Mouse (Mus musculus) neutrophil, adult 5-6 weeks (primary cell): ENCODE data around the gene Fbln7. TPM values are rescaled to one million over a fixed set of nuclear protein-coding genes. Genes with fewer than 3 reads are reported as not detected.
A peak's percentile ranks its signal among the peaks of the same experiment; 100 is the strongest.

Source experiments
- ATAC-seq: fragments of 151-379, 151-347 bp; 2 replicates; pipeline ENCODE4 v1.8.0; 2017; ENCODE audit warnings: mild to moderate bottlenecking, moderate TSS enrichment; ENCODE audit not compliant: insufficient number of reproducible peaks, poor library complexity, low FRiP score, severe bottlenecking; ENCODE audit errors: extremely low read depth
- total RNA-seq: library from RNA; stranded (forward); fragments of 200-1000 nt; gene quantifications from 2 replicates; pipeline ENCODE4 v1.2.3, GENCODE M21; 2017

Gene Fbln7
- not detected in 2 replicates for total RNA-seq

DNA sequence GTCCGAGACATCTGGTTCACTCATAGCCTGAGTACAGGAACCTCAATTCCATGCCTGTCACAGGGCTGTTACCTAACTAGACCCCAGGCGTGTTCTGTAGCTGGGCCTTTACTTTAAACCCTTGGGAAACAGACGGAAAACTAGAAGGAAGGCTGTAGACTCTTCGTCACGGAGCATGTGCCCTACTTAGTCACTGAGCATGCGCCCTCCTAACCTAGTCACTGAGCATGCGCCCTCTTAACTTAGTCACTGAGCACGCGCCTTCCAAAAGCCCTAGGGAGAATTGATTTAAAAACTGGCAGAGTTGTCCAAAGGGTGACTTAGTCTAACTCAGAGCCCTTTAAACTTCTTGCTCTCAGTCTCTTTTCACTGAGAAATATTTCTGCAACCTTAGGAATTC is at the start of gene Fbln7:
Gene Fbln7, plus strand, starts transcription at position 346 of the 400 bp plus-strand sequence.
- ATAC-seq = no peak

DNA sequence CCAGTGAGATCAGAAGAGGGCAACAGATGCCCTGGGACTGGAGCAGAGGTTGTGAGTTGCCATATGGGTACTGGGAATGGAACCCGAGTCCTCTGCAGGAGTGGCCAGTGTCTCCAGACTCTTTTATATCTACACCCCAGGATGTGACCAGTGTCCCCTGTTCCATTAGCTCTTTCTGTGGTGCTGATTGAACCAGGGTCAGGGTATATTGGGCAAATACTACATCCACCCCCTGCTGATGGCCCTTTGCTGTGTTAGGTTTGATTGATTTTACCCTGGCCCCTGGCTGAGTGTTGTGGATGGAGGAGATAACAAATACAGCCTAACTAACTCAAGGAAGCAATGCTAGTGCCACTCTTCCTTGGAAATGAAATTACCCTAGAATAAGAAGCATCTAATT is 46.5 kb upstream of the Fbln7 start:
- no peak for ATAC-seq

DNA sequence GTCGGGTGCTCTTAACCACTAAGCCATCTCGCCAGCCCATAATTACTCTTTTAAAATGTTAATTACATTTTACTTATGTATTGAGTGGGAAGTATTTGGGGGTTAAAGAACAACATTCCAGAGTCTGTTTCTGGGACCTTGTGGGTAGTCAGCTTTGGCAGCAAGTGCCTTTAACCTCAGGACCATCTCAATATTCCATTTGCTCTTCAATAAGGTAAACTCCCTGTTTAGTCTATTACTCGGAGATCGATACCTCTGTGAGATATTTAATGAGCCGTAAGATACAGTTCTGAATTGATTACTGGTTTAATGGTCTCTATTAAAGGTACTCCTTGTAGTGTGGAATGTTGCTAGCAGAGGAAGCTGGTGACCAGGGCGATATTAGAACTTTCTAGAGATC is 45.9 kb upstream of the Fbln7 start:
- ATAC-seq = no peak

DNA sequence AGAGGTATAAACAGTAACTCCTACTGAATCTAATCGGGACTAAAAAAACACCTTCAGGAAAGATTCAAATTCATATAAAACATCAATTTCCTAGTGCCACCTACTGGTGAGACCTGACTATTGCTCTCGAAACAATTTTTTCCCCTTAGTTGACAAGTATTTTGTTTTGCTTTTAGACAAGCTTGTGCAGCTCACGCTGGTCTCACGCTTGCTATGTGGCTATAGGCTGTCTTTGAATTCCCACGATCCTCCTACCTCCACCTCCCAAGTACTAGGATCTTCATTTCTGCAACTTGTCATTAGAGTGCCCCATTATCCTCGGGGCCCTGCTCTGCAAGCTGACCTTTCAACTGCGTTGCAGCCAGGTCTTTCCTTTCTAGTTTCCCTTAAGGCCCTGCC is 45.4 kb upstream of the Fbln7 start:
- ATAC-seq = peak; percentile 31

DNA sequence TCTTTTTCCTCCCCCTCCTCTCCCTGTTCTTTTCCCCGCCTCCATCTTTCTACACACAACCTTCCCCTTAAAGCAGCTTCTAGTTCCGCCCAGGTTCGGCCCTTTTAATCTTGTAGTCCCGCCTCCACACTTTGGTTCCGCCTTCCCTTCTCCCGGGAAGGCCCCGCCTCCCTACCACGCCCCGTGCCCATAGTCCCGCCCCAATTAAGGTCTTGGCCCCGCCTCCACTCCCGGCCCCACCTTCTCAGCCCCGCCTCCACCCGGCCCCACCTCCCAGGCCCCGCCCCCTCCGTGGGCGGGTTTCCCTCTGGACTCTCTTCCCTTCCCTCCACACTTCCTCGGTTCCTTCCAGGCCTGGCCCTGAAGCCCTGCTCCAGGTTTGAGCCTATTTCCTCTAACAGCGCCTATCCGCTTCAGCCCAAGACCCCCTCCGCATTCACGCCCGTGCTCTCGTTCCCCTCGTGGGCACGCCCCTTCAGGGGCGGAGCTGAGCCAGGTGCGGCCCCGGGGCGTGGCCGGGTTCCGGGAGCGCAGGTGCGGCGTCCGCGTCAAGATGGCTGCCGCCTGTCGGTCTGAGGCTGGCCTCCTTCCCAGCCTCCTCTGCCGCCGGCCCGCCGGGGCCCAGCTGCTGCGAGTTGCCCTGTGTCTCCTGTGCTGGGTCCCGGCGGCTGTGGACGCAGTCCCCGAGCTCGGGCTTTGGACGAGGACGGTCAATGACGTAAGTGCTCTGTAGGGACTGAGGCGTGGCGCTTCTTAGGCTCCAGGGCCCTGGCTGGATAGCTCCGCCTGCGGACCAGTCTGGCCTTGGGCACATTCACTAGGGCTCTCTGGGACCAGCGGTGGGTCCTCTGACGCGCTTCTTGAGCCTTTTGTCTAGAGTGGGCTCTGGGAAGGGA is 44.7 kb upstream of the Fbln7 start, which contains the start of gene Tmem87b:
Gene Tmem87b, plus strand, starts transcription at position 333 of the 896 bp plus-strand sequence.
- ATAC-seq = peak; percentile 93

DNA sequence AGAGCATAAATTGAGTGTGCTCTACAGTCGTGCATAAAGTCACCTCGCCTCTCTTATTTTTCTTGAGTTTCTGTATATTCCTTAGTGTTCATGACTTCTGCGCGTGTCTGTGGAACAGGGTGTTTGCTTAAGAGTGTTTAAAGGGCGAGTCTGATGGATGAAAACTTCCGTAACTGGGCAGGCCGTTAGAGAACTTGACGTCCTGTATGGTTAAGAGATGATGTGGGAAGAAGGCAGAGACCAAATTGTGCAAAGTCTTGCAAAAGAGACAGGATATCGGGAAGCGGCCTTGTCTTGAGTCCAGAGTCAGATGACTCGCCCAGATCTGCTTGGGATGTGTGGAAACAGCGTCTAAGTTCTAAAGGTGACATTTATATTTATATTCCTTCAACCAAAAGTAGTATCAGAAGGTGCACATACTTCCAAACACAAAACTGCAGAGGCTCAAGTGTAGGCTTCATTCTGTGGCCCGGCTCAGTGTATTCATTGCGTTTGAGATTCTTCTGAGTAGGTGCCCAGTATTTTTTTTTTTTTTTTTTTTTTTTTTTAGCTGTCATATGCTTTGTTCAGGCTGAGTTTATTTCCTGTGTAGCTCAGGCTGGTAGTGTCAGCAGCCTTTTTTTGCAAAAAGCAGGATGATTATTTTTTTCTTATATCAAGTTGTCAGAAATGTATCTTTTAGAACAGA is 43.7 kb upstream of the Fbln7 start:
- no peak for ATAC-seq

DNA sequence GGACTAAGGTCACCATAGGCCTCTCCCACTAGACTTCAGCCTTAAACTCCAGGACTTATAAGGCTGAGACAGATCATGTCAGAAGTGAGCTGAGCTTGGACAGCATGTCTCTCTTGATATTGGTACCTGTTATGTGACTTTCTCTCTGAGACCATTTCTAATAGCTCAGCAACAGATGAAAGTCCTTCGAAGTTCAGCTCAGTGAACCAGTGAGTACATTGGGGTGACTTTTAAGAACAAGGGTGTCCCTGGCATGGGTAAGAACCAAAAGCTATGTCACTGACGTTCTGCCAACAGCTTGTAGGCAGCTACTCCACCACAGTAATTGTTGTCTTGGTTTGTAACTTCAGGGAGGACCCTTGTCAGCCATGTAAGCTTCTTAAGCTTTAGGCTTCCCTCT is 42.1 kb upstream of the Fbln7 start:
- no peak for ATAC-seq

DNA sequence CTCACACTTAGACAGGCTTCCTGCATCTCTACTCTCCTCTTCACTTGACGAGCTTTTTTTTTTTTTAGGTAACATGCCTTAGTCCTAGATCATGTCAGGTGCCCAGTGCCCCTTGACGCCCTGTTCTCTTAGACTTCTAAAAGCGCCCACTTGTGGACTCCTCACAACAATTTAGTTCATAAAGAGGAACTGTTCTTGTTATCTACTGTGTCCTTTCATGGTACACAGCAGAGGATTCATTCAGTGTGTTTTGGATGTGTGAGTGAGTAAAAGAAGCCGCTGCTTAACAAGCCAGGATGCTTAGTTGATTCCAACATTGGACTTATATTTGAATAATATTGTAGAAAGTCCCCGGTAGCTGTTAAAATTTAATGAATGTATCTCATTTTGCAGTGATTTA is 38.9 kb upstream of the Fbln7 start:
- no peak for ATAC-seq

DNA sequence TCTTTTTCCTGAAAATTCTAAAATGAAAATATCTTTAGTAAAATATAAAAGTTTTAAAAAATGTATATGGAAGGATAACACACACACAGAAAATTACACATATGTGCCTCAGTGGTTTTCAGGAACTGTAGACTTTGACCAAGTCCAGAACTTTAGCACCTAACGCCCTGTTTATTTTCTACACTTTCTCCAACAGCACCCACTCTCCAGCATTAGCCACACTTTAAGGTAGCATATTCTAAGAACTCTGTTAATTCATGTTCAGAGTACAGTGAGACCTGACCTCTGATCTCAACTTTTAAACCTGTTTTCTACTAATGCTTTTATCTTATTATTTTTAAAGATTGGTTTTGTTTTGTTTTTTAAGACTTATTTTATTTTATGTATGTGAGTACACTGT is 35.0 kb upstream of the Fbln7 start:
- no peak for ATAC-seq

DNA sequence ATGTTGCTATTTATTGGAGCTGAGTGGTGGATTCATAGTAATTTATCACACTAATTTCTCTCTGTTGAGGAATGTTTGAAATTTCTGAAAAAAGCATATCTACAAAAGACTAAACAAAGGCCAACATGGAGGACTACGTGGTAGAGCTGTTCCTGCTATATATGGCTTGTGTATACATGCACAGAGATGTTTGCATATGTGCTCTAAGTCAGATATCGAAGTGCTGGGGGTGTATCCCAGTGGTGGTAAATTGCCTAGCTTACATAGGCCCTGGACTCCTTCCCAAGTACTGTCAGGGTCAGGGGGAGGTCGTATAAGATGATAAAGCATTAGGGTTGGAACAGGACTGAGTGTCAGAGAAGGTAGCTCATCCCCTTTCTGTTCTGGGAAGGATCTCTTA is 30.2 kb upstream of the Fbln7 start:
- ATAC-seq = no peak

DNA sequence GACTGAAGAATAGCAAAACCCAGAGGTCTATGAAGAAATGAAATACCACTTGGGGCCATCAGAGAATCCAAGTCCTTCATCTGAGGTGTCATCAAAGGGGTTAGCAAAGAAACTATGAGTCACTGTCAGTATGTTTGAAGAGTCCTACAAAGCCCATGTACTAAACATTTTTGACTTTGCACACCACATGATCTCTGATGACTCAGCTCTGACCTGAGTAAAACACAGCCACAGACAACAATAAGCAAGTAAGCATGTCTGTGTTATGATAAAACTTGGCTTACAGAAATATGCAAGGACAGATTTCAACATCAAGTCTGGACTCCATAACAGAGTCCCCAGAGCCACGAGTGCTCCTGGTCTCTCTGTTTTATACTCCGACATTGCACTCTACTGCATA is 29.7 kb upstream of the Fbln7 start:
- no peak for ATAC-seq

DNA sequence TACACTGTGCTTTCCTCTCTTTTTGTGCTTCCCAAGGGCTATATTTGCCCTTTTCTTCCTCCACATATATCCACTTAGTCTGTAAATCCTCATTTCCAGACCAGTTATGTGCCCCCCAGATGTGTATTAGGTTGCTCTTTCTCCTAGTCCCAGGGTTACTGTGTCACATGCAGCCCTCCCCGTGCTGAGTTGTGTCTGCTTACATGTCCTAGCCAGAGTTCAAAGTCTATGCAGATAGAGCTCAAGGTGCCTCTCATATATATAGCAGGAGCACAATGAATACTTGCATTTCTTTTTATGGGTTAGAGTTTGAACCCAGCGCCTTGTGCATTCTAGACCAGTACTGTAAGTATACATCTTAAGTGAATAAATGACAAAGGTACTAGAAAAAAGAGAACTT is 29.3 kb upstream of the Fbln7 start:
- no peak for ATAC-seq

DNA sequence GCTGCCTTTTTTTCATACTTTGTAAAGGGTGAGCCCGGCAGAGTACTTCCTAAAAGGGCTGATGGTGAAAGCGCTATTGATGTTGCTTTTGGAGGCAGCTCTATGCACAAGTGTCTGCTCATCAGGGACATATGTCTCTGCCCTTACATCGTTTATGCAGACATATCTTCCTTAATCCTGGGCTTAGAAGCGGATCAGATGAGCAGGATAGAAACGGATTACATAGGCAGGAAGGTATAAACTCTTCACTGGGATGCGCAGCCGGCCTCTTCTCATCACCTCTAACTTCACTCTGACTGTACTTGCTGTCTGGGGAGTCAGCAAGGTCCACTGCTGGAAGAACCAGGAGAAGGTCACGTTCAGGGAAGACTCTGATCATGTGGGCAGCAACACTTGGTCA is 25.2 kb upstream of the Fbln7 start:
- no peak for ATAC-seq

DNA sequence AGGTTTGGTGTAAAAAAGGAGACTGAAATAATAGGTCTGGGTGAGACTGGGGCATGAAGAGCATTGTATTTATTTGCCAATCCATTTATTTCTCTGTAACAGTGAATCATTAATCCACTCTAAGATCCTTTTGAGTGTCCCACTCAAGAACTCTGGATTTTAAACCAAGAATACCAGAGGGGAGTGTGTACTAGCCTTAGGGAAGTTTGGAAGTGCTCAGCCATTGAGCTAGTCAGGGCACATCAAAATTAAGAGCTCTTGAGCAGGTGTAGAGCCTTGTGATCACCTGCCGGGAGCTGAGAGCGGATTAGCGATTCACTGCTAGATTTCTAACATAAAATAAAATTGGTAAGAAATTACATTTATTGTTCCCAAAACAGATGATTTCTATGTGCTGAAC is 24.2 kb upstream of the Fbln7 start:
- ATAC-seq = no peak

DNA sequence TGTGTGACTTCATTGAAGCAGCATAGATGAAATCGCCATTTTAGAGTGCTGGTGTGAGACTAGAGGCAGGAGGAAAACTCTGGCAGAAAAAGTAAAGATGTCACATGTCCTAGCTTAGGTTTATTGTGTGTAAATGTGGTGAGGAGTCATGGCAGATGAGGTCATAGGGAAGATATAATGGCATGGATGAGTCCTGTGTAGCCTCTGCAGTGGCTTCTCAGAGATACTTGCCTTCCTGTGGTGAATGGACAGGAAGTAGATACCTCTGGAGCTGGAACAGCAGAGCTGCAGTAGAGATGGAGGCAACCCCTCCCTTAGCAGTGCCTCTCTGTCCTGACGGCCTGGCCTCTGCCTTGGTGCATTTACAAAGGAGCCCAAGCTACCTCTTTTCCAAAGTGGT is 23.3 kb upstream of the Fbln7 start:
- ATAC-seq = no peak

DNA sequence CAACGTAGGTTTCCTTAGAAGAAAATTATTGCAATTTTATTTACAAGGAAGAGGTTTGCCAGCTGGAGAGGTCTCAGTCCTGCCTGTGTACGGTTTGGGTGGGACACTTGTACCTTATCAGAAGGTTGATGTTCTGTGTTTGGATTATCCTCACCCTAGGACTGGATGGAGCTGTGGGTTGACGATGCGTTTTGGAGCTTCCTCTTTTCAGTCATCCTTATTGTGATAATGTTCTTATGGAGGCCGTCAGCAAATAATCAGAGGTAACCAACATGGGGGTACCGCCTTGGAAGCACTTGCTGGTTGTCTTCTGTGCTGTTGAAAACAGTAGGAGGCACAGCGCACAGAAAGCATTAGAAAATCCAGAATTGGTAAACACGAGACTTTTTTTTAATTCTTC is 20.3 kb upstream of the Fbln7 start:
- ATAC-seq = no peak

DNA sequence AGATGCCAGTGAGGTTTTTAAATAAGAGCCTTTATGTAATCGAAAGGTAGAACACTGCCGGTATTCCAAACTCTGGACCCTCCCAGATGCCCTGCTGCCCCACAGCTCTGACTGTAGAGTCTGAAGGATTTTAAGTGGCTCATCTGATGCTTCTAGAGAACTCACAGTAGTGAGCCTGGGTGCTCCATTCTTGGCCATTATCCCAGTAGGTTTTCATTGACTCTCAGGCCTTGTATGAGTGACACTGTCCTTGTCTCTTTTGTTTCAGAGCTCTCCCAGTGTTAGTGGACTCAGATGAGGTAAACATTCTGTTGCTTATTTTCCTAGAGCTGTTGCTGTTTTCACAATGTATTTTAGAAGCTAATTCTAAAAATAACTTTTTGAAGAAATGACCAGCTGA is 12.7 kb upstream of the Fbln7 start:
- no peak for ATAC-seq

DNA sequence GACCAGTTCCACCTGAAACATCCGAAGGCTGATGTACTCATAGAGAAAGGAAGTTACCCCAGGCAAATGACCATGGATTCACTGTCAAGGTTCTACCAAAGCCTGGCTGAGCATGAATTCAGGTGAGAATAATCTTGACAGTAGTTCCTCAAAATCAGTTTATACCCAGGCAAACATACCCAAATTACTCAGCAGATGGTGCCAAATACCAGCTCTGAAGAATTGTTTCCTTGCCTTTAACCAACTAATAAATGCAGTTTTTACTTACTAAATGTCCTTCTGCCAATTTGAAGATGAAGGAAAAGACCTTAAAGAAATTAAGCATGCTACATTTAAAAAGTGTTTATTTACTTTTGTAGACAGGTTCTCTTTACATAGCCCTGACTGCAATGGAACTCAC is 6.1 kb upstream of the Fbln7 start:
- ATAC-seq = no peak

DNA sequence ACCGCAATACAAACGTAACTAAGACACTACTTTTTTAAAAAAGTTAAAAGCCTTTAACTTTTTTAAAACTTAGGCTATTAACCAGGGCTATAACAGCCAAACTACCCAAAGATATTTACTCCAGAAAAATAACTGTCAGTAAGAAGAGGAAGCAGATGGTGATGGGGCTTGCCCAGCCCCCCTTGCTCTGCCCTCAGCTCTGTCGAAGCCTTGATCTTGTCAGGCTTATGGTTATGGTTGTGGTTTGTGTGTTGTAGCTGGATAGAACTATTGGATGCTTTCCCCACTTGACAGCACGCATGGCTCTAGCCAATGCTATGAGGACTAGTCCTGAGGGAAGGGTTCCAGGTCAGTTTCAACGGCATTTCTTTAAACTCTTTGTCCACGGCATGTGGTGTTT is 3.8 kb upstream of the Fbln7 start:
- ATAC-seq = no peak

DNA sequence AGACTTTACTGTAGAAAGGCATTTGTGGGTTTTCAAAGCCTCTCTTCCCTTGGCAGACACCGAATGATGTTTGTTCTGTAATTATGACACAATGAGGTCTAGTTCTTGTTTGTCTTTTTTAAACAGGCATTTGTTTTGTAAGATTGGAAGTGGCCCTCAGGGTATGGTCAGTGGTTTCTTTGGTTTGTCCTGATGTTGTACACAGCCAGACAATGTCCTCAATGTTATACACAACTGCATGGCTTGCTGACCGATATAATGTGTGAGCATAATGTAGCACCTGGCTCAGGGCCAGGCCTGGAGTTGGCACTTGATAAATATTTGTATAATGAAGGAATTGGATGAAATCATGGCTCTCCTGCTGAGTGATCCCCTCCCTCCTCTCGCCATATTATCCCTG is 2.9 kb upstream of the Fbln7 start:
- ATAC-seq = no peak
